Mouse (Mus musculus) hindbrain, embryonic 13.5 days (tissue): Measurements from ENCODE around the gene Gpm6a. TPM values are rescaled to one million over a fixed set of nuclear protein-coding genes. Genes with fewer than 3 reads are reported as not detected.

ENCODE experiments used
- ATAC-seq: fragments of 200-750 bp; cut with Nextera tagmentation; 2 replicates; pipeline ENCODE4 v1.8.0; 2017; ENCODE audit warnings: moderate TSS enrichment; ENCODE audit not compliant: low FRiP score
- H3K27ac ChIP-seq: fragments of 300-500 bp; sonication (generic); 2 replicates; pipeline ENCODE4 v1.5.1; 2015; ENCODE audit warnings: inconsistent platforms, mild to moderate bottlenecking, moderate library complexity
- H3K27me3 ChIP-seq: fragments of 300-500 bp; sonication (generic); 2 replicates; pipeline ENCODE4 v1.6.1; 2015; ENCODE audit warnings: mild to moderate bottlenecking, inconsistent platforms
- H3K36me3 ChIP-seq: fragments of 300-500 bp; sonication (generic); 2 replicates; pipeline ENCODE4 v1.6.1; 2015; ENCODE audit warnings: mild to moderate bottlenecking, inconsistent platforms
- H3K4me1 ChIP-seq: fragments of 300-500 bp; sonication (generic); replicated peaks from 2 replicates; pipeline ENCODE4 v1.6.1; 2015; ENCODE audit warnings: inconsistent platforms
- H3K4me2 ChIP-seq: fragments of 300-500 bp; sonication (generic); 2 replicates; pipeline ENCODE4 v1.6.1; 2015; ENCODE audit warnings: inconsistent platforms, mild to moderate bottlenecking, moderate library complexity
- H3K4me3 ChIP-seq: fragments of 300-500 bp; sonication (generic); 2 replicates; pipeline ENCODE4 v1.5.1; 2015; ENCODE audit warnings: mild to moderate bottlenecking, inconsistent platforms
- H3K9ac ChIP-seq: fragments of 300-500 bp; sonication (generic); 2 replicates; pipeline ENCODE4 v1.6.1; 2015; ENCODE audit warnings: mild to moderate bottlenecking, inconsistent platforms
- H3K9me3 ChIP-seq: fragments of 300-500 bp; sonication (generic); 2 replicates; pipeline ENCODE4 v1.6.1; 2016; ENCODE audit warnings: inconsistent platforms
- WGBS: fragments of 180-500 bp; shearing (Covaris S2); methylation state at CpG from one replicate; pipeline ENCODE4 v1.1.7; 2015; 5-methylcytosine and 5-hydroxymethylcytosine counted together
- polyA plus RNA-seq: library from polyadenylated mRNA; unstranded; fragments of >200 nt; fragmentation: Nextera tagmentation; extraction: Ambion mirVana; gene quantifications from 2 replicates; pipeline ENCODE4 v1.2.1, GENCODE M21; 2015

The Gpm6a gene
- polyA plus RNA-seq, 1 experiment from 2014 or later: 347 TPM

DNA sequence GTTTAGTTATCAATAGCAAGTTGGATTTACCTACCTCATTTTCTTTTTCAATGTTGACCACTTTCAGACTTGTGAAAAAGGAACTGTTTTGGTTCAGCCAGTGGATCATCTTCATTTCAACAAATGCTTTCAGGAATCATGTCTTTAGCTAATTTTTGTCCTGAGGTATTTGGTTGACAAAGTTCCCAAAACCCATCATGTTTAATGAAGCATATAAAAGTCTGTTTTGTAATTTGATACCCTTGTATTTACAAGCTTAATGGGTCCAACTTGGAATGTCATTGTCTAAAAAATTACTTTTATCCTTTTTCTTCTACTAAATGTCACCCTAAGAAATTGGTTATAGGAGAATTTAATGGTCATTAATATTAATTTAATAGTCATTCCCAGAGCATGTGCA, 6.9 kb downstream of the Gpm6a start:
- H3K4me3 ChIP-seq: no peak overlapping the region
- H3K27me3 ChIP-seq: no peaks in the 10 kb centered on the region
- H3K36me3 ChIP-seq: no peaks in the 10 kb centered on the region
- no peaks in the 10 kb centered on the region for H3K9me3 ChIP-seq
- peaks cover 9% of the 10 kb centered on the region for H3K4me1 ChIP-seq
- no peak overlapping the region for H3K27ac ChIP-seq
- H3K9ac ChIP-seq: no peak overlapping the region
- no peak overlapping the region for H3K4me2 ChIP-seq
- ATAC-seq: no peak

DNA sequence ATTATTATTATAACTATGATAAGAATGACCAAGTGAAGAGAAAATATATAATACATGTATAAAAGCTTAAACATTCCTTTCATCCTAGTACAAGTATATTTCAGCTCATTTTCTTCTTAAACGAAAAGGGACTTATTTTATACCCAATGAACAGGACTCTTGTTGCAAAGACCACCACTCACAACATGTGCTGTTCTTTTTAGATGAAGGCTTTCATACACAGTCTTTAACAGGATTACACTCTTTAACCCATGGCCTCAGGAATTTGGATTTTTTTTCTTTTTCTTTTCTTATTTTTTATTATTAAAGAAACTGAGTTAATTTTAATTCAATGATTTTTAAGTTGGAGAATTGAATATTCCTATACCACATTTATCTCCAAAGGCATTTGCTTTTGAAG, 20.4 kb downstream of the Gpm6a start:
- no peaks in the 10 kb centered on the region for H3K9me3 ChIP-seq
- WGBS: 57% methylated on average over 1 of the region's 1 CpGs
- peaks cover 11% of the 10 kb centered on the region for H3K4me1 ChIP-seq
- H3K4me2 ChIP-seq: no peak overlapping the region
- H3K9ac ChIP-seq: no peak overlapping the region
- no peaks in the 10 kb centered on the region for H3K27me3 ChIP-seq
- ATAC-seq: no peak
- H3K36me3 ChIP-seq: no peaks in the 10 kb centered on the region
- H3K27ac ChIP-seq: no peak overlapping the region
- H3K4me3 ChIP-seq: no peak overlapping the region

DNA sequence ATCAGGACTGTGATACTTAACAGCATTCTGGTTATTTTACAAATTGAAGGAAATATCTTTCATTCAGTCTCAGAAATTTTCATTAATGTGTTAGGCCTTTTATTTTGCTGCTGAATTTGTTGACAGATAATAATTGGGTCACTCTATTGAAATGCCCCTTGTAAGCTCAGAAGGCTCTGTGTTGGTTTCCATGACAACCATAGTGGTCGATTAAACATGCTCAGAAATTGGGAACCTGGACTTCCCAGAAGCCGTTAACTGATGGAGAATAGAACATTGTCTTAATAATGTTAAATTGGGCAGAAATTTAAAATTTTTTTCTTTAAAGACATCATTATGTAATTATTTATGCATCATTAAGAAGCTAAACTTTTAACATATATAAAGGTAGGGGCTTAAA, 20.9 kb downstream of the Gpm6a start:
- Histone ChIP-seq H3K4me1 (peaks cover 11% of the 10 kb centered on the region), H3K4me3 (no peak overlapping the region), H3K27ac (no peak overlapping the region), H3K27me3 (no peaks in the 10 kb centered on the region), H3K36me3 (no peaks in the 10 kb centered on the region), H3K4me2 (no peak overlapping the region), H3K9me3 (no peaks in the 10 kb centered on the region), H3K9ac (no peak overlapping the region)
- peak; percentile 76; the same call in 1 of the 2 replicates for ATAC-seq
- WGBS: 10% methylated on average over 2 of the region's 2 CpGs

DNA sequence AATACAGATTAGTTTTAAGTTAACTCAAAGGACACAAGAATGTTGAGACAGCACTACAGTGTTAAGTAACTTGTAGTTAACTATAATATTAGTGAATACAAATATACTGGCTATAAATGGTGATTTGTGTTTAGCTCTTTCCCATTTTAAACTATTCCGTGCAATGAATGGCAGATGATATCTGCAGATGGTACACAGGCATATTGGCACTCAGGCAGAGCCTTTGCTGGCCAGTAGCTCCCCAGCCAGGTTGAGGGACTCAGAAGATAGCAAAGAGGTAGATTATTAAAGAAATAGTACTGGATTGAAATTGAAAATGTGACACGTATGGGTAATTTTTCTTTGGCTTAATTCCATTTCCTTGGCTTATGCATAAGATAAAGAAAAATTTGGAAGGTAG, 21.3 kb downstream of the Gpm6a start:
- WGBS: 51% methylated on average over 2 of the region's 2 CpGs
- Histone ChIP-seq H3K27ac (no peak overlapping the region), H3K4me2 (no peak overlapping the region), H3K4me1 (peaks cover 11% of the 10 kb centered on the region), H3K27me3 (no peaks in the 10 kb centered on the region), H3K4me3 (no peak overlapping the region), H3K9ac (no peak overlapping the region), H3K9me3 (no peaks in the 10 kb centered on the region), H3K36me3 (no peaks in the 10 kb centered on the region)
- 0 out of 2 replicates have a peak, but pooled peaks have one; percentile 32 for ATAC-seq

DNA sequence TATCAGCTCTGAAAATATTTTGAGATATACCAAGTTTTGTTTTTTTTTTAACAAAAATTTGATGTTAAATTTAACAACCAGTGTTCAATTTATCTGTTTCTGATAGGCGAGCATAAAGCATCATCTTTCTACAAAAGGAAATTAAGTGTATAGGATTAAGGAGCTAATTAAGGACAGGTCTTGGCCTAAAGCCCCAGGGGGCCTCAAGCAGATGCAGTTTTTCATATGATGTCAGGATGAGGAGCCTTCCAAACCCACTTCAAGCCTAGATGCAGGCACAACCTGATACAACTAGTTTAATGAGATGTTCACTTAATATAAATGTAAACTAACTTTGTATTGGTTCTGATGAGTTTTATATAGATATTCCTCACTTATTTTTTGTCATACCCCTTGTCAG, 22.0 kb downstream of the Gpm6a start:
- no peak for ATAC-seq
- H3K36me3 ChIP-seq: no peaks in the 10 kb centered on the region
- peaks cover 5% of the 10 kb centered on the region for H3K4me1 ChIP-seq
- H3K9me3 ChIP-seq: no peaks in the 10 kb centered on the region
- no peak overlapping the region for H3K4me3 ChIP-seq
- H3K4me2 ChIP-seq: no peak overlapping the region
- H3K27ac ChIP-seq: no peak overlapping the region
- no peaks in the 10 kb centered on the region for H3K27me3 ChIP-seq
- WGBS: 38% methylated on average over 1 of the region's 1 CpGs
- no peak overlapping the region for H3K9ac ChIP-seq

DNA sequence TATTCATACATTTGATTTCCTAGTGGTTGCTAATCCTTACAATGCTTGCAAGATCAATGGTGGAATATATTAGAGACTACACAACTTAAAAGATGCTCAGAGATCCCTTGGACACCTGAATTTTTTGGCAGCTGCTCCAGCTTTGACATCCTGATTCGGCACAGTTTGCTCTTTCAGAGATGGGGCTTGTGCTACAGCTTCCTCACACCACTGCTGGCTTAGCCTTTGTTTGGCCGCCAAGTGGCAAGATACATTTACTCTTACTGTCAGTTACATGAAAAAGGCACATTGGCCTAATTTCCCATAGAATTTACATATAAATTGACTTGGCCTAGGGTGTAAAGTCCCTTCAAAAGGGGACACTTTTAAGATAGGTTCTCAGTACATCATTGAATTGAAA, 32.1 kb downstream of the Gpm6a start:
- 39% methylated on average over 2 of the region's 2 CpGs for WGBS
- Histone ChIP-seq H3K4me3 (no peak overlapping the region), H3K9ac (no peak overlapping the region), H3K9me3 (no peaks in the 10 kb centered on the region), H3K27ac (no peak overlapping the region), H3K36me3 (no peaks in the 10 kb centered on the region), H3K27me3 (no peaks in the 10 kb centered on the region), H3K4me1 (peaks cover 2% of the 10 kb centered on the region; the same call in 1 of the 2 replicates), H3K4me2 (no peak overlapping the region)
- ATAC-seq: no peak; the same call in 1 of the 2 replicates

DNA sequence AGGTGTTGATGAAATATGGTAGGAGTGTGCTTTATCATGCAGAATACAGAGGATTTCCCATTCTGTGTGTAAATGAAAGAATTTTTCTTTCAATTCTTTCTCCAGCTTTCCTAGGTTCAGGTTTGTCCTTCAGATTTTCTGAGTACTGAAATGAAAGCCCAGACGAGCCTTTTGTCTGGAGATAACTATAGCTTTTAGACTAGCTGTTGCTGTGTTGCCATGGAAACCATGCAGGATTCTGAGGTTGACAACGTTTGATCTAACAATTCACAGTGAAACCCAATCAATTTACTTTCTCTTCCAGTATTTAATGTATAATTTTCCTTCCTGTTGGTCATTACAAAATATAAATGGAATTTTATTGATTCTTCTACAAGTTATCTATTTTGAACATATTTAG, 34.5 kb downstream of the Gpm6a start:
- Histone ChIP-seq H3K9me3 (no peaks in the 10 kb centered on the region), H3K9ac (no peak overlapping the region), H3K27me3 (no peaks in the 10 kb centered on the region), H3K36me3 (no peaks in the 10 kb centered on the region), H3K4me2 (no peak overlapping the region), H3K4me1 (peaks cover 2% of the 10 kb centered on the region; the same call in 1 of the 2 replicates), H3K4me3 (no peak overlapping the region), H3K27ac (no peak overlapping the region)
- ATAC-seq: no peak
- WGBS: 6% methylated on average over 2 of the region's 2 CpGs

DNA sequence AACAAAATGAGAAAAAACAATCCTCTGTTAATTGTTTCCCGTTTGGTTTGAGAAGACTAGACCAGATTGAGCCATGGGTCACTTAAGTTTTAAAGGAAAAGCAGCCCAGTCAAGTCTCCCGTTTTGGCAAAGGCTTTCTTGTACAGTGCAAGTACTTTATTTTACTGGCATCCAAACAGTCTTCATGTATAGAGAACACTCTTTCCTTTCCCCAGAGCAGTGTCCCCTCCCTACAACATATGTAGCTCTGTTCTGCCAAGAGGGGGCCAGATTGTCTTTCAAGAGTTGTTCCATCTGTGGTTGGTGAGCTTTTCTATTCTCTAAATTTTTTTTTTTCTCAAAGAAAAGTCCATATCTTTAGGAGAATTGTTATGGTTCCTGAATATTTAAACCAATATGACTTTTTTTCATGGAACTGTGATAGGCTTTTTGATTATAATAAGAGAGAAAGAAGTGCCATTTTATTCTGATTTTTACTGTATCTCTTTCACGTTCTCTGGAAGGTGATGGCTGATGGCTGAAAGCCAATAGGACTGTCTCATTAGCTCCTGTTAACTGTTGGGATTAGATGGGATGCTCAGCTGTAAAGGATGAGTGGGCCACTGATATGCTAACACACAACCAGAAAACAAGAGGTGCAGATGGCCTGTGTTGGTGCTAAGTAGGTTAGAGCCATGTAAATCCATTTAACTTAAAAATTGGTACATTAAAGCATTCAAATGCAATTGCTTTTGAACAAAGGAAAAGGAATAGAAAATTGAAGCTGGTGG, 37.4 kb downstream of the Gpm6a start:
- H3K36me3 ChIP-seq: no peaks in the 10 kb centered on the region
- no peak overlapping the region for H3K4me3 ChIP-seq
- H3K9me3 ChIP-seq: no peaks in the 10 kb centered on the region
- H3K9ac ChIP-seq: no peak overlapping the region
- no peak overlapping the region for H3K27ac ChIP-seq
- ATAC-seq: peak; percentile 61; the same call in 1 of the 2 replicates
- 69% methylated on average over 3 of the region's 3 CpGs for WGBS
- peaks cover 2% of the 10 kb centered on the region; the same call in 1 of the 2 replicates for H3K4me1 ChIP-seq
- no peaks in the 10 kb centered on the region for H3K27me3 ChIP-seq
- no peak overlapping the region for H3K4me2 ChIP-seq

DNA sequence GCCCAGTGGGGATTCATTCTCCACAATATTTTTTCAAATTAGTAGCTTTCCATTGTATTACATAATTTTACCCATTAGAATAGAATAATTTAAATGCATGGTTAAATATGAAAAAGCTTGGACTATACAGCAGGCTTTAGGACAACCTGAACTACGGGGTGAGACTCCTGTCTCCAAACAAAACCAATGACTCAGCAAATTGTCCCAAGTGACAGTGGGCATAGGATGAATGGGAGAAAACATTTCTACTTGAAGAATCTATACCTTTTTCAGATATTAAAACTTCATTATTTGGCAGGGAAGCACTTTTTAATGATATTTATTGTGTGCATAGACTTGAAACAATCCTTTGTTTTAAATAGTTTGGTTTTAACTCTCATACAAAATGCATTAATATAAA, 41.0 kb downstream of the Gpm6a start:
- H3K4me3 ChIP-seq: no peak overlapping the region
- WGBS: 70% methylated on average over 1 of the region's 1 CpGs
- H3K9ac ChIP-seq: no peak overlapping the region
- H3K27ac ChIP-seq: no peak overlapping the region
- H3K4me2 ChIP-seq: no peak overlapping the region
- H3K4me1 ChIP-seq: no peaks in the 10 kb centered on the region
- no peak for ATAC-seq
- H3K9me3 ChIP-seq: no peaks in the 10 kb centered on the region
- no peaks in the 10 kb centered on the region for H3K27me3 ChIP-seq
- no peaks in the 10 kb centered on the region for H3K36me3 ChIP-seq

DNA sequence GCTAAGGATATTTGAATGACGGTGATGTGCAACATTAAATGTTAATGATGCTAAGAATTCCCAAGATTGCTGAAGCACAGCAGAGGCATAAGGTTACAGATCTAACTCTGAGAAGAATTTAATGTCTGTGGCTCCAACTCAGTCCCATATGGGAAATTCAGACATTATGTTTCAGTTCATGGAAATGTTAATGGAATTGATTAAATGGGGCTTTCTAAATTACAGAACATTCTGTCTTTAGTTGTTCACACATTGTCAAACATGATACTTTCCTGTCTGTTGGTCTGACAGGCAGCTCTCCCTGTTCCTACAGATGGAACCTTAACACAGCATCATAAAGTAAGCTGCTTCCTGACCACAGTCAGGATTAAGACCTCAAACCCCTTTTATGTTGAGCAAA, 47.8 kb downstream of the Gpm6a start:
- ATAC-seq: no peak
- Histone ChIP-seq H3K27me3 (no peaks in the 10 kb centered on the region), H3K4me2 (no peak overlapping the region), H3K4me1 (no peaks in the 10 kb centered on the region), H3K9ac (no peak overlapping the region), H3K9me3 (no peaks in the 10 kb centered on the region), H3K36me3 (no peaks in the 10 kb centered on the region), H3K4me3 (no peak overlapping the region), H3K27ac (no peak overlapping the region)
- WGBS: 74% methylated on average over 1 of the region's 1 CpGs

DNA sequence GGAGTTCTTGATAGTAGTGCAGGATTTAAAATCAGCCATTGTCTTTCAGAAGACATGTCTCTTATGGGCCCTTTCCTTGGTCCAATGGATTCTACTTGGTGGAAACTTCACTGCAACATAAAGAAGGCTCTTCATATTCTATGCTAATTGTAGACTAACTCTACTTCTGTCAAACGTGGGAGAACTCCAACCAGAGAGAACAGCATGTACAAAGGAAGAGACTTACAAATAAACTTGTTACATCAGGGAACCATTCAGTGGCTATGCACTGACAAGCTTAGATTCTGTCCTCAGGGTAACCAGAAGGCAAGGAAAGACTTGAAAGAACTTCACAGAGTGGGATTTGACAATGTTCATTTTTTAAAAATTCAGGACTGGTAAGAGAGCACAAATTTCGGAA, 48.3 kb downstream of the Gpm6a start:
- ATAC-seq: no peak
- Histone ChIP-seq H3K4me3 (no peak overlapping the region), H3K4me2 (no peak overlapping the region), H3K4me1 (no peaks in the 10 kb centered on the region), H3K36me3 (no peaks in the 10 kb centered on the region), H3K9me3 (no peaks in the 10 kb centered on the region), H3K27ac (no peak overlapping the region), H3K27me3 (no peaks in the 10 kb centered on the region), H3K9ac (no peak overlapping the region)
- 66% methylated on average over 2 of the region's 2 CpGs for WGBS

DNA sequence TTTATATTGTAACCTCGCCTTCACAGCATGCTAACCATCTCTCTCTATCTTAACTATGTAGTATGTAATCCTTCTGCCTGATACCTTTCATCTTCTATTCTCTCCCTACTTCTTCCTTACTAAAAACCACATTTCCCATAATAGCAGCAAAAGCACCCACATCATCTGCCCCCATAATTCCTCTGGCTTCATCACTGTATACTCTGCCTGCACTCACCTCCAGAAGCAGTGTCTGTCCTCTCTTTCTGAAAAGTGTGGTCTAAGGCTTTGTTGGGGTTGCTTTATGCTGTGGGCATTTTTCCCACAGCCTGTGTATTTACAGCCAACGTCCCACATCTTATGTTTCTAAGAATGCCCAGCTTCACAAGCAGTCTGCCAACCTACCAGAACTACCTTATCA, 57.6 kb downstream of the Gpm6a start:
- Histone ChIP-seq H3K4me2 (no peak overlapping the region), H3K27ac (no peak overlapping the region), H3K9me3 (no peaks in the 10 kb centered on the region), H3K27me3 (no peaks in the 10 kb centered on the region), H3K4me1 (peaks cover 2% of the 10 kb centered on the region; the same call in 1 of the 2 replicates), H3K4me3 (no peak overlapping the region), H3K9ac (no peak overlapping the region), H3K36me3 (no peaks in the 10 kb centered on the region)
- 68% methylated on average over 2 of the region's 2 CpGs for WGBS
- no peak for ATAC-seq

DNA sequence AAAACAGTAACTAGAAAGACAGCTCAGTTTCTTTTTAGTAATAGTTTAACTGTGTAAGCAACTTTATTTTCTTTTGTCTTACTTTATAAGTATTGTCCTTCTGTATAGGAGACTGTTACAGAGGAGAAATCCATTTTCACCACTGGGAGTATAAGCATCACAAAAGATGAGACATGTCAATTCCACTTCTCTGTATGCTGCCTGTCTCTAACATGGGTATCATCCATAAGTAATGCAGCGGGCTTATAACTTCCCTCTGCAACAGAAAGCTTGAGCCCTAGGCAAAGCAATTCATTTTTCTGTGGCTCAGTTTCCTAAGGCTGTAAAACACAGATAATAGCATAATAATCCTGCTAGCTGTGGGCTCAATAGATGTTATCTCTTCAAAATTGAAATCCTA, 62.4 kb downstream of the Gpm6a start:
- Histone ChIP-seq H3K9ac (no peak overlapping the region), H3K4me1 (peaks cover 2% of the 10 kb centered on the region; the same call in 1 of the 2 replicates), H3K27ac (no peak overlapping the region), H3K36me3 (no peaks in the 10 kb centered on the region), H3K4me2 (no peak overlapping the region), H3K9me3 (no peaks in the 10 kb centered on the region), H3K27me3 (no peaks in the 10 kb centered on the region), H3K4me3 (no peak overlapping the region)
- ATAC-seq: no peak
- 58% methylated on average over 1 of the region's 1 CpGs for WGBS
